Mouse (Mus musculus) liver, postnatal 0 days (tissue): ENCODE measurements around the gene Prps1. TPM values are rescaled to one million over a fixed set of nuclear protein-coding genes. Genes with fewer than 3 reads are reported as not detected.

Experiments used
- ATAC-seq: fragments of 200-750 bp; cut with Nextera tagmentation; 2 replicates; pipeline ENCODE4 v1.8.0; 2017; ENCODE audit warnings: mild to moderate bottlenecking, moderate library complexity
- DNase-seq: peaks from one replicate; pipeline ENCODE4 v3.0.0-alpha.2; 2016
- H3K27ac ChIP-seq: fragments of 300-500 bp; sonication (generic); 2 replicates; pipeline ENCODE4 v1.5.1; 2014; ENCODE audit warnings: antibody characterized with exemption, moderate library complexity, mild to moderate bottlenecking, low read depth
- H3K27me3 ChIP-seq: fragments of 300-500 bp; sonication (generic); 2 replicates; pipeline ENCODE4 v1.6.1; 2014; ENCODE audit warnings: low read length, control low read depth, mixed read lengths; ENCODE audit not compliant: insufficient read depth
- H3K36me3 ChIP-seq: fragments of 300-500 bp; sonication (generic); replicated peaks from 2 replicates; pipeline ENCODE4 v1.6.1; 2014; ENCODE audit warnings: mild to moderate bottlenecking, control low read depth, low read length, moderate library complexity, mixed read lengths; ENCODE audit not compliant: insufficient read depth
- H3K4me1 ChIP-seq: fragments of 300-500 bp; sonication (generic); 2 replicates; pipeline ENCODE4 v1.6.1; 2014; ENCODE audit warnings: antibody characterized with exemption, mild to moderate bottlenecking, control low read depth; ENCODE audit not compliant: insufficient read depth
- H3K4me2 ChIP-seq: fragments of 300-500 bp; sonication (generic); 2 replicates; pipeline ENCODE4 v1.6.1; 2014; ENCODE audit warnings: low read depth, mild to moderate bottlenecking, low read length, moderate library complexity, mixed read lengths
- H3K4me3 ChIP-seq: fragments of 300-500 bp; sonication (generic); 2 replicates; pipeline ENCODE4 v1.5.1; 2014; ENCODE audit warnings: low read depth, low read length
- H3K9ac ChIP-seq: fragments of 300-500 bp; sonication (generic); replicated peaks from 2 replicates; pipeline ENCODE4 v1.6.1; 2014; ENCODE audit warnings: mild to moderate bottlenecking, moderate library complexity
- H3K9me3 ChIP-seq: fragments of 300-500 bp; sonication (generic); 2 replicates; pipeline ENCODE4 v1.6.1; 2016; ENCODE audit warnings: mild to moderate bottlenecking, control low read depth, low read length, mixed read lengths
- CTCF ChIP-seq: sonication (generic); IDR thresholded peaks from 2 replicates; pipeline ENCODE4 v1.5.1; 2016; ENCODE audit warnings: antibody characterized with exemption, low read depth
- EP300 ChIP-seq: IDR thresholded peaks from 2 replicates; pipeline ENCODE4 v1.6.1; 2016; ENCODE audit warnings: antibody characterized with exemption, low read depth, mild to moderate bottlenecking
- WGBS: fragments of 180-500 bp; shearing (Covaris S2); extraction: QIAGEN DNeasy Blood & Tissue Kit; methylation state at CpG from one replicate; pipeline ENCODE4 v1.1.7; 2014; ENCODE audit not compliant: insufficient replicate concordance; 5-methylcytosine and 5-hydroxymethylcytosine counted together
- polyA plus RNA-seq: library from polyadenylated mRNA; unstranded; fragments of >200 nt; fragmentation: Nextera tagmentation; extraction: Ambion mirVana; gene quantifications from 2 replicates; pipeline ENCODE4 v1.2.1, GENCODE M21; 2015

Gene Prps1
- polyA plus RNA-seq, 1 experiment from 2014 or later: 20.2 TPM

DNA sequence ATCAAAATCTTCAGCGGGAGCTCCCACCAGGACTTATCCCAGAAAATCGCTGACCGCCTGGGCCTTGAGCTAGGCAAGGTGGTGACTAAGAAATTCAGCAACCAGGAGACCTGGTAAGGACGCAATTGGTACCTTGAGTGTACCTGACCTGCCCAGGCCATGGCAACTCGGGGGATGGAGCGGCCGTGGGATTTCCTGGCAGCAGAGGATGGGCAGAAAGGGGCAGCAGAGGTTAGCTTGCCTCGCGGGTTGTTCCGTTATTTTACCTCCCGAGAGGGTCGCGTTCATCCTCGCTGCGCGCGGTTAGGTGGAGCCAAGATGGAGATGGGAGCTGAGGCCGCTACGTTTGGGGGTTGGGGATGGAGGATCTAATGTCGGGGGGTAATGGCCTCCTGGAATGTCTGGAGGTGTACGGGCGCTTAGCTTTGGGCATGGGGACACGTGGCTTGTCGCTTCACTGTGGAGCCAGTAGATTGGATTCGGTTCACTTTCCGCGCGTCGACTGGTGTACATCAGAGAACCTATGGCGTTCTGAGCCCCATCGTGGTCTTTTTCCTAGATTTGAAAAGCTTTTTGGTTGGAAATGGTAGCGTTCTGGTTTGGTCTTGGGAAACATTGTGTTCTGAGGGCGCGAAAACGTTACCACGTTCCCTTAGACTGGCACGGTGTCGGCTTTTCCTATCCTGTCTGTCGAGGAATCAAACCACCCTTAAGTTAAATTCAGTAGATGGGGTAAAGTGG, 508 bp downstream of the Prps1 start:
- H3K4me3 ChIP-seq: peak overlapping the region; percentile 65
- H3K27ac ChIP-seq: no peak overlapping the region
- no peaks in the 10 kb centered on the region for H3K36me3 ChIP-seq
- no peaks in the 10 kb centered on the region for H3K4me1 ChIP-seq
- no peaks in the 10 kb centered on the region for H3K9me3 ChIP-seq
- TF ChIP-seq EP300: no peak
- no peak for TF ChIP-seq CTCF
- 18% methylated on average over 39 of the region's 39 CpGs for WGBS
- DNase-seq: no peak
- H3K27me3 ChIP-seq: no peaks in the 10 kb centered on the region
- peak; percentile 41 for ATAC-seq
- peak overlapping the region; percentile 66 for H3K9ac ChIP-seq
- peak overlapping the region; percentile 79 for H3K4me2 ChIP-seq

DNA sequence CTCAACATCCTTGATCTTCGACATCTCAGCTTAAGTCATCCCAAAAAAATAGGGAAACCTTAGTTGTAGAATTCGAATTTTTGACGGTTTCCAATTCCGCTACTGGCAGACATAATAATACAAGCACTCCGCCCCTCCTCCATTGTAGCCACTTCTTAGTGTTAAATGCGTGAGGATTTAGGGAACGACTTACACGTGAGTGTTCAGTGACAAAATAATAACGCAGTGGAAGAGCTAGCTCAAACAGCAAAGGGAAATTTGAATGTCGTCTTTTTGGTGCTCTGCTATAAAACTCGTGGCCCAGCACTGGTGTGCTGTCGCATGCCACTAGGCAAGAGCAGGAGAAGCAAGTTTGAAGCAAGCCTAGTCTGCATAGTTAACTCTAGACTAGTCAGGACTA, 1.1 kb downstream of the Prps1 start:
- no peaks in the 10 kb centered on the region for H3K27me3 ChIP-seq
- H3K4me3 ChIP-seq: peak overlapping the region; percentile 65
- DNase-seq: no peak
- ATAC-seq: no peak
- H3K36me3 ChIP-seq: no peaks in the 10 kb centered on the region
- H3K4me2 ChIP-seq: peak overlapping the region; percentile 79
- WGBS: 20% methylated on average over 12 of the region's 12 CpGs
- no peaks in the 10 kb centered on the region for H3K4me1 ChIP-seq
- TF ChIP-seq EP300: no peak
- no peak for TF ChIP-seq CTCF
- peak overlapping the region; percentile 66 for H3K9ac ChIP-seq
- no peaks in the 10 kb centered on the region for H3K9me3 ChIP-seq
- H3K27ac ChIP-seq: no peak overlapping the region

DNA sequence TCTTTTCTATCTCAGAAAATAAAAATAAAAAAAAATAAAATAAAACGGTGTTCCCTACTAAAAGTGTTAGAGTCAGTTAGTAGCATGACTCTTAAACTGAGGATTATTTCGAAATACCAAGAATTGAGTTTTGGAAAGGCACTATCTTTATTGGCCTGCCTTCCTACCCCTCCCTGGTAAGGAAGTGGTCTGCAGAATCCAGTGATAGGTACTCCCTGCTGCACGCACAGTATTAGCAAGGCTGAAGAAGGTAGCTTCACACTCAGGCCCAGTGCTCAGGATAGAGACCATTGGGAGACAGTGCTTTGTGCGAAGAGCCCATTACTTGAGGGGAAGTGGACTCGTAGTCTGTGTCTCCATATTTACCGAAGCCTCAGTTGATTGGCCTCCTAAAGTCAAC, 21.8 kb downstream of the Prps1 start:
- Histone ChIP-seq H3K4me1 (no peaks in the 10 kb centered on the region), H3K4me3 (no peak overlapping the region), H3K9me3 (no peaks in the 10 kb centered on the region), H3K36me3 (no peaks in the 10 kb centered on the region; the same call in 1 of the 2 replicates), H3K27ac (no peak overlapping the region), H3K9ac (no peak overlapping the region), H3K27me3 (no peaks in the 10 kb centered on the region), H3K4me2 (no peak overlapping the region)
- TF ChIP-seq EP300: no peak
- no peak for TF ChIP-seq CTCF
- WGBS: 71% methylated on average over 6 of the region's 6 CpGs
- DNase-seq (no peak), ATAC-seq (no peak)

DNA sequence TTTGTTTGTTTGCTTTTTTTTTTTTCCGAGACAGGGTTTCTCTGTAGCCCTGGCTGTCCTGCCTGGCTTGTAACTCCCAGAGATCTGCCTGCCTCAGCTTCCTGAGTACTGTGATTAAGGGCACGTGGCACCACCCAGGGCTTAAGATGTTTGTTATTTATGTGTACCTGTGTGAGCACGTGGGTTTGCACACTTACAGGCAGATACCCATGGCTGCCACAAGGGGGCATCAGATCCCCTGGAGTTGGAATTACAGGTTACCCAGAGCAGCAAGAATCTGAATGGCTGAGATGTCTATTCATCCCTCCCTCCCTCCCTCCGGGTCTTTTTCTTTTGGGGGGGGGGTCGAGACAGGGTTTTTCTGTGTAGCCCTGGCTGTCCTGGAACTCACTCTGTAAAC, 22.8 kb downstream of the Prps1 start:
- TF ChIP-seq EP300 (no peak), CTCF (peak; percentile 83)
- ATAC-seq (peak; percentile 35; the same call in 1 of the 2 replicates), DNase-seq (peak; percentile 71)
- no peak overlapping the region for H3K27ac ChIP-seq
- no peak overlapping the region for H3K9ac ChIP-seq
- H3K9me3 ChIP-seq: no peaks in the 10 kb centered on the region
- H3K36me3 ChIP-seq: no peaks in the 10 kb centered on the region
- WGBS: 31% methylated on average over 5 of the region's 5 CpGs
- H3K4me2 ChIP-seq: no peak overlapping the region
- H3K4me1 ChIP-seq: no peaks in the 10 kb centered on the region
- H3K4me3 ChIP-seq: no peak overlapping the region
- no peaks in the 10 kb centered on the region for H3K27me3 ChIP-seq

DNA sequence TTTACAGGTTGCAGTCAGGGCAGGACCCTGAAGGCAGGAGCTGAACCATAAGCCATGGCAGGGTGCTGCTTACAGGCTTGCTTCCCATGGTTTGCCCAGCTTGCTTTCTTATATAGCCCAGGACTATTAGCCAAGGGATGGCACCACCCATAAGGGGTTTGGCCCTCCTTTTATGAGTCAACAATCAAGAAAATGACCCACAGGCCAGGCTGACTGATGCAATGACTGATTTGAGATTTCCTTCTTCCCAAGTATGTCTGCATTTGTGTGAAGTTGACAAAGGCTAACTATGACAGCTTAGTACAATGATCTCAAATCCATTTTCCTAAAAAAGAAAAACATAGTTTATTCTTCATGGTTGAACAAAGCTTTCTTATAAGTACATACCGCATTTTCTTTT, 32.8 kb downstream of the Prps1 start:
- Histone ChIP-seq H3K27ac (no peak overlapping the region), H3K4me1 (peaks cover 8% of the 10 kb centered on the region), H3K4me2 (no peak overlapping the region), H3K27me3 (0 out of 2 replicates have a peak, but pooled peaks cover 5% of the 10 kb centered on the region), H3K9ac (no peak overlapping the region), H3K9me3 (no peaks in the 10 kb centered on the region), H3K4me3 (no peak overlapping the region), H3K36me3 (no peaks in the 10 kb centered on the region)
- TF ChIP-seq EP300 (no peak), CTCF (no peak)
- 89% methylated on average over 1 of the region's 1 CpGs for WGBS
- DNase-seq (no peak), ATAC-seq (no peak)

DNA sequence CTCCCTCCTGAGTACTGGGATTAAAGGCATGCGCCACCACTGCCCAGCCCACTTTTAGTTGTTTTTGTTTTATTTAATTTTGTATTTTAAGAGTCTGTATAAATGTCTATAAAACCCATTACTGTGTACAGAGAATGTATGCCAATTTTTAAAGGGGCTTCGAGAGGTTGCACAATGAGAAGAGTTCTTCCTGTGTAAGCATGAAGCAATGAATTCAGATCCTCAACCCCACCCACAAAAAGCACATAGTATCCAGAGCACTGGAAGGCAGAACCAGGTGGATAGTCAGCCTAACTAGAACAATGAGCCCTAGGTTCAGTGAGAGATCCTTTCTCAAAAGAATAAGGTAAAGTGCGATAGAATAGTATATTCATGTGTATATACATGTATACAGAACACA, 33.8 kb downstream of the Prps1 start:
- WGBS: 66% methylated on average over 3 of the region's 3 CpGs
- Histone ChIP-seq H3K9ac (no peak overlapping the region), H3K4me1 (peaks cover 8% of the 10 kb centered on the region), H3K27ac (no peak overlapping the region), H3K36me3 (no peaks in the 10 kb centered on the region), H3K27me3 (0 out of 2 replicates have a peak, but pooled peaks cover 5% of the 10 kb centered on the region), H3K4me2 (no peak overlapping the region), H3K4me3 (no peak overlapping the region), H3K9me3 (no peaks in the 10 kb centered on the region)
- TF ChIP-seq CTCF (no peak), EP300 (no peak)
- no peak for DNase-seq
- ATAC-seq: no peak
